Mouse (Mus musculus) megakaryocyte, embryonic 14.5 days (primary cell): ENCODE measurements around the gene Fam178b. TPM values are rescaled to one million over a fixed set of nuclear protein-coding genes. Genes with fewer than 3 reads are reported as not detected.

ENCODE experiments used
- H3K27me3 ChIP-seq: replicated peaks from 2 replicates; pipeline ENCODE3; 2012; ENCODE audit warnings: inconsistent platforms
- H3K36me3 ChIP-seq: replicated peaks from 2 replicates; pipeline ENCODE3; 2012; ENCODE audit warnings: low read length, inconsistent platforms, mixed read lengths
- H3K4me1 ChIP-seq: 2 replicates; pipeline ENCODE4 v1.6.1; 2012; ENCODE audit warnings: inconsistent platforms
- H3K4me3 ChIP-seq: replicated peaks from 2 replicates; pipeline ENCODE3; 2012; ENCODE audit warnings: moderate library complexity, mild to moderate bottlenecking, inconsistent platforms
- H3K9me3 ChIP-seq: 2 replicates; pipeline ENCODE4 v1.6.1; 2012; ENCODE audit warnings: inconsistent platforms
- FLI1 ChIP-seq: IDR thresholded peaks from 2 replicates; pipeline ENCODE4 v1.6.1; 2012; ENCODE audit warnings: low read length, inconsistent platforms, mixed read lengths
- GATA1 ChIP-seq: IDR thresholded peaks from 3 replicates; pipeline ENCODE4 v1.6.1; 2012; ENCODE audit warnings: mixed read lengths, low read length, inconsistent platforms, borderline replicate concordance
- polyA plus RNA-seq: library from polyadenylated mRNA; stranded (reverse); fragments of >175 nt; gene quantifications from 2 replicates; pipeline ENCODE4 v1.2.3, GENCODE M21; 2012; ENCODE audit warnings: low replicate concordance; ENCODE audit not compliant: insufficient read depth

Gene Fam178b
- polyA plus RNA-seq, 1 experiment, result 2.0 TPM

DNA sequence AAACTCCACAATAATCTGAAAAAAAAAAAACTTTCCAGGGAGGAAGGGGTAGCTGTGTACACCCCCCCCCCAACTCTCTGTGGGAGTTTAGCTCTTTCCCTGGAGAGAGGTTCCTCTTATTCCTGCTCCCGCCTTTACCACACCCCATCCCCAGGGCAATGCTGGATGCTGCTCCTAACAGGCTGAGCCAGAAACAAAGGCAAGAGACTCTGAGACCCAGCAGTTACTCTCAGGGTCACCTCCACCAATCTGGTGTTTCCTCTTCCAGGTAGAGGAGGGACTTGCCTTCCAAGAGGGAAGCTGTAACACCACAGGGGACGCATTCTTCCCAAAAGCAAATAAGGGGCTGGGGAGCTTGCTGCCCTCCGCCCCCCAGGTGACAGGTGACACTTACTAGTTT is 24.8 kb upstream of the Fam178b start:
- no peaks in the 10 kb centered on the region for H3K9me3 ChIP-seq
- peaks cover 57% of the 10 kb centered on the region for H3K36me3 ChIP-seq
- TF ChIP-seq FLI1 (no peak), GATA1 (no peak)
- peaks cover 43% of the 10 kb centered on the region for H3K4me1 ChIP-seq
- H3K27me3 ChIP-seq, result no peaks in the 10 kb centered on the region
- H3K4me3 ChIP-seq, result no peak overlapping the region

DNA sequence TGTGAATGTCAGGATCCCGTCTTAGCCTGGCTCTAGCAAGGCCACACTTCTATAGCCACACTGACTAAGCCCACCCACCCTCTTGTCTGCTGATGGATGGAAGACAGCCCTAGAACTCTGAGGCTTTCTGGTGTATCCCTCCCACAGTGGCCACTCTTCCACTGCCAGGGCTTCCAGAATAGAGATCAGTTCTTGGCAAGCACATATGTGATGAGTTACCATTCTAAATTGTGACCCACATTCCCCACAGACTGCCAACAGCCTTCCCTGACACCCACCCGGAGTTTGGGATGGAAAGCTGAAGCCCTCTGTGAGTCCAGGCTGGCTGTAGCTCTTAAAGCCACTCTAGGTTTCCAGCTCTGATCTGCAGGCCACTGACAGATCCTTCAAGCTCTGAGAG is 24.2 kb upstream of the Fam178b start:
- TF ChIP-seq FLI1 (no peak), GATA1 (no peak)
- Histone ChIP-seq H3K27me3 (no peaks in the 10 kb centered on the region), H3K4me3 (no peak overlapping the region), H3K9me3 (no peaks in the 10 kb centered on the region), H3K4me1 (peaks cover 43% of the 10 kb centered on the region), H3K36me3 (peaks cover 63% of the 10 kb centered on the region)

DNA sequence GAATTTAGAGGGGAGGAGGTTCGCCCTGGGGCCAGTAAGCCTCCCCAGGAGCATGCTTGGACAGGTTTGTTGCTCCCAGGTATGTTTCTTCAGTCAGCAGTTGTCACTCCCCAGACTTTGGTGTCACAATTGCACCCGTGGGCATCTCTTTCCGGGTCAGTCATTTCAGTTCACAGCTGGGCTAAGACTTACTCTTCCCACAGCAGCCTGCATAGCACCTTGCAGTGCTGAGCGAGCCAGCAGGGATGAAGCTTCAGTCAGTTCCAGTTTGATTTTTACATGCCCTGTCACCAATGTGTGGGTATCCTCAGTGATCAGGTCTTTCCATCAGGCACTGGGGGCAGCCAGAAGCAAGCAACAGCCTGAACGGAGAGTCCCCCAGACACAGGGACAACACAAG is 14.0 kb upstream of the Fam178b start:
- Histone ChIP-seq H3K27me3 (no peaks in the 10 kb centered on the region), H3K4me3 (no peak overlapping the region), H3K36me3 (peaks cover 74% of the 10 kb centered on the region), H3K4me1 (peaks cover 24% of the 10 kb centered on the region), H3K9me3 (no peaks in the 10 kb centered on the region)
- no peak for TF ChIP-seq GATA1
- TF ChIP-seq FLI1, result no peak

DNA sequence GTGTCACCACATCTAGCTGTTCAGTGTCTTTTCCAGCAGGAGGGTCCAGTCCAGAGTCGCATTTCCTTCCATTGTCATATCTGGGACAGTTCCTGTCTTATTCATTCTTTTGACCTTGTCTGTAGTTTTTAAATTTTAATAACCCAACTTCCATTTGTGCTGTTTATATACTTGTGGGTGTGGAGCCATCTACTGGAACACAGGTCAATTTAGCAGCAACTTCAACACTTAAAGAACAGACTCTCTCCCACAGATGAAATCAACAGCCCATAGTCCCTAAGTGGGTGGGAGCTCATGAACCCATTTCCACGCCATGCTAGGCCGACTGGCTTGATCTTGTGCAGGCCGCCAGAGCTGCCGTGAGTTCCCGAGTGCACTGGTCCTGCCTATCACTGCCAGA is 13.4 kb upstream of the Fam178b start:
- Histone ChIP-seq H3K4me3 (no peak overlapping the region), H3K4me1 (peaks cover 27% of the 10 kb centered on the region), H3K36me3 (peaks cover 68% of the 10 kb centered on the region), H3K27me3 (no peaks in the 10 kb centered on the region), H3K9me3 (no peaks in the 10 kb centered on the region)
- TF ChIP-seq FLI1 (no peak), GATA1 (no peak)

DNA sequence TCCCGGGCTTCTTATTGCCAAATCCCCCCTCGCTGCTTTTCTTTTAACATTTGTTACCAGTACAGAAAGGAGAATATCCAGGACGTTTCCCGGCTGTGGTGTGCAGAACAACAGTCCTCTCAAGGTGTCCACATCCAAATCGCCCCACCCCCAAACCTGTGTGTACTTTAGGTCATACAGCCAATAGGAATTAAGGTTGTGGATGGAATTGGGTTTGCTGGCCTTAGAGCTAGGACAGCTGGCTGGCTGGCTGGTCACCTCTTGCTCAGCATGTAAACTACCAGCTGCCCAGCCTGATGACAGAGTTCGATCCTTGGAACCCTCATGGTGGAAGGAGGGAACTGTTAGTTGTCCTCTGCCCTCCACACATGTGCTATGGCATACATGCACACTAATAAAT is 11.9 kb upstream of the Fam178b start:
- peaks cover 52% of the 10 kb centered on the region for H3K36me3 ChIP-seq
- no peaks in the 10 kb centered on the region for H3K9me3 ChIP-seq
- H3K27me3 ChIP-seq, result no peaks in the 10 kb centered on the region
- H3K4me1 ChIP-seq, result peaks cover 35% of the 10 kb centered on the region
- TF ChIP-seq GATA1, result no peak
- TF ChIP-seq FLI1, result no peak
- H3K4me3 ChIP-seq, result no peak overlapping the region

DNA sequence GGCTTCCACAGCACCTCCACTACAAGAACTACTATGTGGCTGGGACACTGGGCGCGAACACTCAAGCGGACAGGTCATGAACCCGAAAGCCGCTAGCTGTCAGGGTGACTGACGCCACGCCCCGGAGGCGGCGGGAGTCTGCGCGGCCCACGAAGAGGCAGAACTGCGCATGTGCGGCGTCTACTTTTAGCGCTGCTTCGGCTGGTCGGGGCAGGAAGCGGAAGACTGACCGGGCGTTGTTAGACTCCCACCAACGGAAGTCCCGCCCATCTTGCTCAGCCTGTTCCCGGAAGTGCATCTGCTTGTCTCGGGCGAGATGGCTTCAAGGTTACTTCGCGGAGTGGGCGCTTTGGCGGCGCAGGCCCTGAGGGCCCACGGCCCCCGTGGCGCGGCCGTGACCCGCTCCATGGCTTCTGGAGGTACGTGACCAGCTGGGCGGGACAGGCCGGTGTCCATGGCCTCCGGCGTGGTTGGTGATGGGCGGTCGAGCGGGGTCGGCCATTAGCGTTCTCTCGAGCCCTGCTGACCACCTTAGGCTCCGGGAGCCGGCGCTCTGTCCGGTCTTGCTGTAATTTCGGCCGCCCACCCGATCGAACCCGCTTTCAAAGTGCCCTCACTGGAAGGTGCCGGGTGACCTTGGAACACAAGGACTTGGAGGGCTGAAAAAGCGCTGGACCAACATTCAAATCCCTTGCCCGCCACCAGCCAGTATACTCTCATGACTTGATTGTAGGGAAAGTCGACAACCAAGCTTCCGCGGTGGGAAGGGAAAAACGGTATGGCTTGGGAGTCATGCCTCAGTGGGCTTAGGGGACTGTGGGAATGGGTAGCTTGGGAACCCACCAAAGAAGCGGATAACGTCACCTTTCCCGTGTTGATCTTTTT is 8.5 kb upstream of the Fam178b start, which contains the start of gene Cox5b:
TSS of gene Cox5b (plus strand) at position 179 of the 885 bp plus-strand sequence.
- peak within 1 kb of the TSS; percentile 99 for H3K4me3 ChIP-seq
- TF ChIP-seq GATA1 (no peak), FLI1 (no peak; the same call in 1 of the 2 replicates)
- H3K36me3 ChIP-seq, result peaks cover 30% of the 10 kb centered on the region
- H3K4me1 ChIP-seq, result peaks cover 20% of the 10 kb centered on the region
- peaks cover 1% of the 10 kb centered on the region for H3K27me3 ChIP-seq
- H3K9me3 ChIP-seq, result peaks cover 4% of the 10 kb centered on the region; the same call in 1 of the 2 replicates

DNA sequence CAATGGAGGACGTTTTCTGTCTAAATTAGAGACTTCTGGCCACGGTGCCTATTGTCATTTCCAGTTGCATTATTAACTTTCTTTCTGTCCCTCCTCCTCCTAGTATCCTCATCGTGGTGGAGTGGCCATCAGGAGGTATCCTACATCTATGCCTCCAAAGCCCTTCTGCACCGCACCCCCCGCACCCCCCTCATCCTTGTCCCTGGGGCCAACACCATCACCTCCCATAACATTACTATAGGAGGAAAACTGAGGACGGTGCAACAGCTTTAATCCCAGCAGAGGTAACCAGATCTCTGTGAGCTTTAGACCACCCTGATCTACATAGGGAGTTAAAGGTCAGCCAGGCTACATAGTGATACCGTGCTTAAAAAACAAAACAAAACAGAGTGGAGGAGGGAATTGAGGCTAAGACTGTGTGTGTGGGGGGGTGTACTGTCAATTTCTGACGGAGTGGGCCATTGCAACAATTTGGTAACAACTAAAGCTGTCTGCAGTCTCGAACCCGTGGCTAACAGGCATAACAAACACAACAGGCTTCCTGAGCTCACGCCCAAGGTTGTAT is 7.8 kb upstream of the Fam178b start:
- H3K27me3 ChIP-seq, result peaks cover 1% of the 10 kb centered on the region
- peaks cover 20% of the 10 kb centered on the region for H3K4me1 ChIP-seq
- H3K4me3 ChIP-seq, result peak overlapping the region; percentile 99
- H3K9me3 ChIP-seq, result peaks cover 4% of the 10 kb centered on the region; the same call in 1 of the 2 replicates
- peaks cover 30% of the 10 kb centered on the region for H3K36me3 ChIP-seq
- TF ChIP-seq FLI1, result no peak

DNA sequence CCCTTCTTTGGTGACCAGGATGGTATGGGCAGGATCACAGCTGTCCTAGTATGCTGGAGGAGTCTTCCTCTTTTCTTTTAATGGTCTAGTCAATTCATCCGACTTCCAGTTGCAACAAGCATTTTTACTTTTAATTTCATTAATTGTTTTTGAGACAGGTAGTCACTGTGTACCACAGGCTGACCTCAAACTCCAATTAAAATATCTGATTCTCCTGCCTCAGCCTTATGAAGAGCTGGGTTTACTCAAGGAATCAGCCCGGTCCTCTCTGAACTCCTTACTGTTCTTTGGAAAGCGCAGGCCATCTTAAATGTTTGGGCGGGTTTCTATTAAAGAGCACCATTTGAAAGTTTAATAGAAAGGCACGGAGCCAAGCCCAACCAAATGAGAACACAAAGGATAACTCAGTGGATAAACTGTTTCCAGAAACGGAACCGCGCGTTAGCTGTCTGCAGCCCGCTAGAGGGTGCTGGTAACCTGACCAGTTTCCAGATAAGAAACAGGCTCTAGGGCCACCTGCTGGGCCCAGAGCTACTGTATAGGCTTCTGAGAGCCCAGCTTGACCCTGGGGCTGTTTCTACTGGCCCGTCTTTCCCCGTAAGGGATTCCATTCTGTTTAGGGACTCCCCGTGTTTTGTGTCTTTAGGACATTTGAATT is 956 bp upstream of the Fam178b start:
- peaks cover 4% of the 10 kb centered on the region; the same call in 1 of the 2 replicates for H3K9me3 ChIP-seq
- peaks cover 6% of the 10 kb centered on the region; the same call in 1 of the 2 replicates for H3K4me1 ChIP-seq
- TF ChIP-seq FLI1, result no peak
- TF ChIP-seq GATA1, result no peak
- no peak overlapping the region for H3K4me3 ChIP-seq
- H3K27me3 ChIP-seq, result peaks cover 14% of the 10 kb centered on the region
- no peaks in the 10 kb centered on the region for H3K36me3 ChIP-seq

DNA sequence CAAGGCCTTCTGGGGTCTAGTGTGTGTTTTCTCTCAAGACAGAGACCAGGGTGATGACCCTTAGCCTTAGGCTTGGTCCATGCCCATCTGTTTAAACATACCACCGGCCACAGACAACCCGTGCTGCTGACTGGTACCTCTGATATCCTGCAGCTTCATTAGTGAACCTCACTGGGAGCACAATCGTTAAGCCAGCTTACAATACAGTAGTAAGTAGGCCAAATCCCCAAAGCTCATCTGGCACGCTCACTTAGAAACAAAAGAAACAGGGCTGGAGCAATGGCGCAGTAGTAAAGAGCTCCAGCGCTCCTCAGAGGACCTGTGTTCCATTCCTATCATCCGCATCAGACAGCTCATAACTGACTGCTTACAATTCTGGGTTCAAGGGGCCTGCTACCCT is 2.1 kb downstream of the Fam178b start:
- Histone ChIP-seq H3K4me3 (no peak overlapping the region), H3K9me3 (no peaks in the 10 kb centered on the region), H3K36me3 (no peaks in the 10 kb centered on the region), H3K4me1 (peaks cover 6% of the 10 kb centered on the region; the same call in 1 of the 2 replicates), H3K27me3 (peaks cover 29% of the 10 kb centered on the region)
- no peak for TF ChIP-seq FLI1
- no peak for TF ChIP-seq GATA1

DNA sequence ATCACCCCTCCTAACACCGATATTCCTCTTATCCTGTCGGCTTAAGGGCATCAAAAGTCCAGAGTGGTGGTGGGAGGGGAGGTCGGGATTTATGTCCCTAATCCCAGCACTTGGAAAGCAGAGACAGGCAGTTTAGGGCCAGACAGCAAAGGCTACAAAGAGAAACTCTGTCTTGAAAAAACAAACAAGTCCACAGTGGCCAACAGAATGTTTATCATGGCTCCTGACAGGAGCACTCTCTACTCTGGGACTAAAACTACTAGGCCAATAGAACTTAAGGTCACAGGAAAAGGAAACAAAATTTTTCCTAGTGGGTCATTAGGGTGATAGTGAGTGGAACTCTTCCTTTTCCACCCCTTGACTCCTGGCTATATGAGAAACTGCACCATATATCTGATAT is 8.0 kb downstream of the Fam178b start:
- Histone ChIP-seq H3K9me3 (no peaks in the 10 kb centered on the region), H3K4me1 (peaks cover 4% of the 10 kb centered on the region; the same call in 1 of the 2 replicates), H3K4me3 (no peak overlapping the region), H3K27me3 (peaks cover 50% of the 10 kb centered on the region), H3K36me3 (no peaks in the 10 kb centered on the region)
- TF ChIP-seq FLI1, result no peak
- no peak for TF ChIP-seq GATA1
